Mouse (Mus musculus) erythroblast, embryonic 14.5 days (primary cell): ENCODE results near the gene Kcnab1. TPM values are rescaled to one million over a fixed set of nuclear protein-coding genes. Genes with fewer than 3 reads are reported as not detected.

Source experiments
- H3K27me3 ChIP-seq: 2 replicates; pipeline ENCODE4 v1.6.1; 2012; ENCODE audit warnings: inconsistent platforms; ENCODE audit not compliant: control insufficient read depth
- H3K36me3 ChIP-seq: 2 replicates; pipeline ENCODE4 v1.6.1; 2012; ENCODE audit warnings: mild to moderate bottlenecking, inconsistent platforms; ENCODE audit not compliant: control insufficient read depth
- H3K4me1 ChIP-seq: 2 replicates; pipeline ENCODE4 v1.6.1; 2012; ENCODE audit warnings: inconsistent platforms; ENCODE audit not compliant: control insufficient read depth
- H3K4me3 ChIP-seq: replicated peaks from 2 replicates; pipeline ENCODE3; 2012; ENCODE audit warnings: moderate library complexity, mild to moderate bottlenecking, inconsistent platforms
- H3K9me3 ChIP-seq: 2 replicates; pipeline ENCODE4 v1.6.1; 2012; ENCODE audit warnings: low read length, inconsistent platforms, mixed read lengths; ENCODE audit not compliant: control insufficient read depth
- GATA1 ChIP-seq: IDR thresholded peaks from 2 replicates; pipeline ENCODE4 v1.6.1; 2012; ENCODE audit warnings: low read length, inconsistent platforms, mixed read lengths
- TAL1 ChIP-seq: IDR thresholded peaks from 3 replicates; pipeline ENCODE4 v1.6.1; 2012; ENCODE audit warnings: low read length, inconsistent platforms, mixed read lengths
- polyA plus RNA-seq: library from polyadenylated mRNA; stranded (reverse); fragments of >175 nt; gene quantifications from 2 replicates; pipeline ENCODE4 v1.2.3, GENCODE M21; 2012

Kcnab1 gene
- polyA plus RNA-seq, 1 experiment = not detected

- H3K9me3 ChIP-seq = no peaks in the 10 kb centered on the region
- H3K27me3 ChIP-seq = no peaks in the 10 kb centered on the region
- H3K4me1 ChIP-seq = no peaks in the 10 kb centered on the region
- no peaks in the 10 kb centered on the region for H3K36me3 ChIP-seq
- no peak overlapping the region for H3K4me3 ChIP-seq
- no peak for TF ChIP-seq GATA1
Measured at GRCm38 (mm10) chr3:65352278-65353127, 243.3 kb downstream of the Kcnab1 start.

- Histone ChIP-seq H3K27me3 (no peaks in the 10 kb centered on the region), H3K4me1 (no peaks in the 10 kb centered on the region), H3K36me3 (no peaks in the 10 kb centered on the region), H3K4me3 (no peak overlapping the region), H3K9me3 (no peaks in the 10 kb centered on the region)
- TF ChIP-seq GATA1 (no peak), TAL1 (no peak)
Measured at GRCm38 (mm10) chr3:65353263-65354037, 244.3 kb downstream of the Kcnab1 start.

DNA sequence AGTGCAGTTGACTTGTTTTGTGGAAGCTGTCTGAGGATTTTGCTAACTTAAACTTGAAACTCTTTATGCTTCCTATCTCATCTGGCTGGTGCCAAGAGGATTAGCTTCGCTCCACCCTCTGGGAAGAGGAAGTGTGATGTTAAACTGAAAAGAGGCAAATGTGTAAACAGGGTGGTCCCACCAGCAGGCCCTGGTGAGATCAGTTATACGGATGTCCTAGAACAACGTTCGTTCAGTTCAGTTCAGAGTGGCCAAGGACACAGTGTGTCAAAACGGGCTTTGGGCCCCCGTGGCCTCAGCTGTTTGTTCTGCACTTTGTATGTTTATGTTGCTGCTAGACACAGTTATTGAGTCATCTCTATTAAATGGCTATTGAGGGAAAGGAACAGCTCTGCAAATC lies 246.3 kb downstream of the Kcnab1 start:
- TF ChIP-seq TAL1 = no peak
- TF ChIP-seq GATA1 = no peak
- H3K4me3 ChIP-seq = no peak overlapping the region
- H3K36me3 ChIP-seq = no peaks in the 10 kb centered on the region
- H3K4me1 ChIP-seq = no peaks in the 10 kb centered on the region
- no peaks in the 10 kb centered on the region for H3K27me3 ChIP-seq
- no peaks in the 10 kb centered on the region for H3K9me3 ChIP-seq

- H3K9me3 ChIP-seq = no peaks in the 10 kb centered on the region
- H3K4me3 ChIP-seq = no peak overlapping the region
- no peaks in the 10 kb centered on the region for H3K36me3 ChIP-seq
- no peaks in the 10 kb centered on the region for H3K27me3 ChIP-seq
- TF ChIP-seq GATA1 (no peak), TAL1 (no peak)
- H3K4me1 ChIP-seq = no peaks in the 10 kb centered on the region
Measured at GRCm38 (mm10) chr3:65358275-65358674, 249.1 kb downstream of the Kcnab1 start.

DNA sequence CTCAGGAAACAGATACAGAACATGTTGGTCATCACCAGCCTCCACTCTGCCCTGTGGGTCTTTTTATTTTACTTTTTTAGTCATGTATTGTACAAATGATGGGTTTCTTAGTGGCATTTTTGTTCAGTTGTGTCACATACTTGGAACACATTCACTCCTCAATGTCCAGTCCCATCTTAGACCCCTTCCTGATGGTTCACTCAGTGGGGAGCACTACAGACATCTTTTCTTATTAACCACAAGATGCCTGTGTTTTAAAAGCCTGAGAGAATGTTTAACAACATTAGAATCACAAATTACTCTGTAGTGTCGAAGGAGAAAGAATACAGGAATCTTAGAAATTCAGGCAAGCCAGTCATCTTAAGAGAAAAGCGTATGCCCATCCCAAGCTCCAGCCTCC lies 249.7 kb downstream of the Kcnab1 start:
- H3K4me3 ChIP-seq = no peak overlapping the region
- H3K9me3 ChIP-seq = no peaks in the 10 kb centered on the region
- no peaks in the 10 kb centered on the region for H3K4me1 ChIP-seq
- H3K27me3 ChIP-seq = no peaks in the 10 kb centered on the region
- H3K36me3 ChIP-seq = no peaks in the 10 kb centered on the region
- TF ChIP-seq TAL1 (no peak), GATA1 (no peak)

DNA sequence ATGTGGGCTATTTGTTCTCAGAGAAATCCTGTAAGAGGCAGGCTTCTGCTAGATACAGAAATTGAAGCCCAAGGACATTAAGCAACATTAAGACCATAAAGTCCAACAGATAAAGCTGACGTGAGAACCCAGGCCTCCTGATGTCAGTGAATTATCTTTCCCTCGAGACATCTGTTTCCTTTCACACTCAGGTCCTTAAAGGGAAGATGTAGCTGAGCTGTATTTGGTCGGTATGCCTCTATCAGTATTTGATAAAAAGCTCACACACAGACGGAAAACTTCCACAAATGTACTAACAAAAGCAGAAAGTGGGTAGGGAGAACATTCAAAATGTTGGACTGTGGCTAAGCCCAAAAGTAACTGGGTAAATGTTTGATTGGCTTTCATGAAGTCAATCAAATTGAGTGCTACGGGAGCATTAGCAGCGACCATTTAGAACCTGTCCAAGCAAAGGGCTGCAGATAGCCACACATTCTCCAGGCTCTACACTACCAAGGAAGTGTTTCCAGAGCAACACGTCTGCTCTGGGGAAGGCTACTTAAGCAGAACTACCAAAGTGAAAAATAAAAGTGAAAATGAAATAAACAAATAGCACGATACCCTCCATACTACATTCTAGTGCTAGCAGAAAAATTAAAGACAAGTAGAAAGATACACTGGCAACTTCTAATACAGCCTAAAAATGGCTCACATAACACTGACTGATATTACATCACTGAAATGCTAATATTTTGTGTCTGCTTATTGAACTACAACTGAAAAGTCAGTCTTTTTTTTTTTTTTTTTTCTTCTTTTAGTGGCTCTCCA lies 251.2 kb downstream of the Kcnab1 start:
- Histone ChIP-seq H3K27me3 (no peaks in the 10 kb centered on the region), H3K36me3 (no peaks in the 10 kb centered on the region), H3K4me1 (no peaks in the 10 kb centered on the region), H3K9me3 (no peaks in the 10 kb centered on the region), H3K4me3 (no peak overlapping the region)
- TF ChIP-seq TAL1 = no peak
- no peak for TF ChIP-seq GATA1

DNA sequence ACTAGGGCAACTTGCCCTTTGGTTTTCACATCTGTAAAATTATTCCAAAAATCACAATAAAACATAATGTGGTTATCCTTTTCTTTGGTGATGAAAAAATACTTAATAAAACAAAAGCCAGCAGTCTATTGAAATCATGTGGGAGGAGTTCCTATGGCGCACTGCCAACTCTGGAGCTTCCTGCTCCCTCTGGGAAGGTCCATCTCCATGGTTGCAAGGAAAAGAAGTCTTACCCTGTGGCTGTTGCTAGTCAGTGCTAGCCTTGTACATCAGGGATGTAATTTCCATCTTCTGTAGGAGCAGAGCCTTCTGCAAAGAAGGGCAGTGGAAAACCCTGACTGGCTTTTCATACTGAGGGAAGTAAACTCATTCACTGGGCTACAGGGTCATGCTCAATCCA lies 254.3 kb downstream of the Kcnab1 start:
- TF ChIP-seq GATA1 (no peak), TAL1 (no peak)
- no peak overlapping the region for H3K4me3 ChIP-seq

DNA sequence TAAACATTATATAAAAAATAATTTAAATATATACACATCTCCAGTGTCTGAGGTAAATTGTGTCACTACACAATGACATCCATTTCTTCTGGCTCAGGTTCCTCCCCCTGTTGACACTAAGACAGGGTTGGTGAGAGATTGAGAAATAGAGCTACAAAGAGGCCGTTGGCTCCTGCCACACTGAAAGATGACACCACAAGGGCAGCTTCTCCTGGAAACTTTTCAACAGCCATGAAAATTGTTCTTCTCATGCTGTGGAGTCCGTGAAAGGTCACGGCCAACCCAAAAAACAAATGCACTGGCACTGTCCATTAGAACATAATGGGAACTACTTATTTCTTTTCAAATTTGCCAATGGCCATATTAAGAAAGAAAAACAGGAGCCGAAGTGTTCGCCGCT lies 256.0 kb downstream of the Kcnab1 start:
- H3K9me3 ChIP-seq = no peaks in the 10 kb centered on the region
- no peak overlapping the region for H3K4me3 ChIP-seq
- no peaks in the 10 kb centered on the region for H3K27me3 ChIP-seq
- H3K4me1 ChIP-seq = no peaks in the 10 kb centered on the region
- peaks cover 6% of the 10 kb centered on the region for H3K36me3 ChIP-seq
- no peak for TF ChIP-seq TAL1
- TF ChIP-seq GATA1 = no peak

More for the DNA sequence above, 254.3 kb downstream of the Kcnab1 start:
- Histone ChIP-seq H3K9me3 (no peaks in the 10 kb centered on the region), H3K27me3 (no peaks in the 10 kb centered on the region), H3K4me1 (no peaks in the 10 kb centered on the region), H3K36me3 (peaks cover 6% of the 10 kb centered on the region)

DNA sequence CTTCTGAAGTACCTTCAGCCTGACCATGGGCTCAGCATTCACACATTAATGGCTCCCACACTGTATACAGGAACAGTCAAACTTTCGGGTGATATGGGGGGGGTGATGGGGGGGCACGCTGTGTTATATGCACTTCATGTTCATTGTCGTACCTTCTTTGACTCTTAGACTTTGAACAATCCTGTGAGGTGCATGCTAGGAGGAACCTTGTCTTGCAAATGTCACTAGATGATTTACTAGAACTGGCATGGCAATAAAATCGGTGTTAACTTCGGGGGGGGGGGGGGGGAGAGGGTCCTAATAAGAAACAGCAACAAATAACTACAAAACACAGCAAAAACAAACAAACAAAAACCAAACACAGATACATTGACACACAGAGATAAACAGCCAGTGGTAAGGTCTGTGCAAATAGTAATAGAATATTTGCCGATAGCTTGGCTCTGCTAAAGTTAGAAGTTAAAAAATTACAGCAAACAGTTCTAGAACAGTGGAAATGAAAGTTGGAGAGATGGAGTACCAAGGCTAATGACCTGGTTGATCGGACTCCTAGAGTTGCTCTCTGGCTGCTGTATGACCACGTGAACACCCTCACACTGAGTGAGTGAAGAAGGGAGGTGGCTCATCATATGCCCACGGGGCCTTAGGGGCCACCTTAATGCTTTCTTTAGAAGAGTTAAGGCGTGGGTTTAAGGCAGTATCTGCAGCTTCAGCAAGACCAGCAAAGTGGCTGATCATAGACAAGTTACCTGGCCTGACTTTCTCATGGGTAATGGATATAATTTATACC lies 256.9 kb downstream of the Kcnab1 start:
- H3K9me3 ChIP-seq = no peaks in the 10 kb centered on the region
- no peak overlapping the region for H3K4me3 ChIP-seq
- H3K27me3 ChIP-seq = no peaks in the 10 kb centered on the region
- H3K36me3 ChIP-seq = peaks cover 11% of the 10 kb centered on the region
- no peaks in the 10 kb centered on the region for H3K4me1 ChIP-seq
- TF ChIP-seq TAL1 (no peak), GATA1 (no peak)
